Mouse (Mus musculus) heart, postnatal 14 days (tissue): ENCODE data around the gene Rps6kb2. TPM values are rescaled to one million over a fixed set of nuclear protein-coding genes. Genes with fewer than 3 reads are reported as not detected.

ENCODE experiments used
- DNase-seq, 2 experiments: peaks; one replicate each; pipeline ENCODE4 v3.0.0; 2021 to 2022
- intact Hi-C: fragments of 180-260 bp; cut with DNase I; formaldehyde crosslinking; loops from one replicate; pipeline ENCODE4 v1.15.1; 2025
- total RNA-seq, 2 experiments: library from RNA; stranded (reverse); gene quantifications; 2 replicates each; pipeline ENCODE4 v1.2.3; 2021

Gene Rps6kb2
- total RNA-seq, 2 experiments from 2014 or later = 21.6 to 23.6 TPM

DNA sequence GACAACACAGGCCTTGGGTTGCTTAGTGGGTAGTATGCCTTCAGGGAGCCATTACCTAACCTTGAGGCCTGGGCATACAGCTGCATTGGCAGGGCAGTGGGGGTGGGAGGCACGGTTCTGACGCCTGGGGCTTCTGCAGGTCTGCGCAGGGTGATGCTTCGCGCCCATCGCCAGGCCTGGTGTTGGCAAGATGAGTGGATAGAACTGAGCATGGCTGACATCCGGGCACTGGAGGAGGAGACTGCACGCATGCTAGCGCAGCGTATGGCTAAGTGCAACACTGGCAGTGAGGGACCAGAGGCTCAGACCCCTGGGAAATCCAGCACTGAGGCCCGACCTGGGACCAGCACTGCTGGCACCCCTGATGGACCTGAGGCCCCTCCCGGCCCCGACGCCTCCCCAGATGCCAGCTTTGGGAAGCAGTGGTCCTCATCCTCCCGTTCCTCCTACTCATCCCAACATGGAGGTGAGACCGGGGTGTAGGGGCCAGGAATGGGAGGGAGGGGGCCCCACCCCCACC is 58.4 kb downstream of the Rps6kb2 start:
- intact Hi-C loops = no loop called here
- DNase-seq = no peak

Other genes with a start within 250 kb of the Rps6kb2 start
- gene Aldh3b1, start 233.5 kb downstream of the Rps6kb2 start, total RNA-seq = 1 to 10 TPM; 2.6 to 3.2 TPM
- 10 to 100 TPM; 21.7 to 21.9 TPM for gene Unc93b1, start 228.2 kb downstream of the Rps6kb2 start, total RNA-seq
- under 1 TPM; 0.12 to 0.31 TPM for gene Aldh3b3, start 204.7 kb downstream of the Rps6kb2 start, total RNA-seq
- gene Aldh3b2, start 191.0 kb downstream of the Rps6kb2 start, total RNA-seq = under 1 TPM; 0.57 to 0.59 TPM
- 10 to 100 TPM; 11.7 to 15.2 TPM for gene Acy3, start 176.8 kb downstream of the Rps6kb2 start, total RNA-seq
- gene Tbx10, start 170.6 kb downstream of the Rps6kb2 start, total RNA-seq = not detected
- gene Nudt8, start 162.8 kb downstream of the Rps6kb2 start, total RNA-seq = 10 to 100 TPM; 66.8 to 69.4 TPM
- gene Gm49405, start 162.7 kb downstream of the Rps6kb2 start, total RNA-seq = 1 to 10 TPM; 2.0 to 2.6 TPM
- gene Doc2g, start 160.0 kb downstream of the Rps6kb2 start, total RNA-seq = 10 to 100 TPM; 73.8 to 83.6 TPM
- 1,000 to 10,000 TPM; 1,061 to 1,067 TPM for gene Ndufv1, start 150.5 kb downstream of the Rps6kb2 start, total RNA-seq
- 100 to 1,000 TPM; 257 to 271 TPM for gene Gstp1, start 125.4 kb downstream of the Rps6kb2 start, total RNA-seq
- gene Gstp2, start 117.3 kb downstream of the Rps6kb2 start, total RNA-seq = 10 to 100 TPM; 80.8 to 90.7 TPM
- gene Gstp3, start 103.8 kb downstream of the Rps6kb2 start, total RNA-seq = not detected
- not detected for gene Cabp2, start 81.8 kb downstream of the Rps6kb2 start, total RNA-seq
- gene Cdk2ap2, start 66.2 kb downstream of the Rps6kb2 start, total RNA-seq = 10 to 100 TPM; 24.2 to 27.5 TPM
- gene Pitpnm1, start 63.4 kb downstream of the Rps6kb2 start, total RNA-seq = 10 to 100 TPM; 25.0 to 26.4 TPM
- gene Aip, start 37.5 kb downstream of the Rps6kb2 start, total RNA-seq = 10 to 100 TPM; 47.0 to 60.6 TPM
- gene Gpr152, start 23.6 kb downstream of the Rps6kb2 start, total RNA-seq = not detected
- not detected for gene Cabp4, start 19.3 kb downstream of the Rps6kb2 start, total RNA-seq
- gene Coro1b, start 14.7 kb downstream of the Rps6kb2 start, total RNA-seq = 10 to 100 TPM; 61.9 to 70.9 TPM
- gene Ptprcap, start 9.8 kb downstream of the Rps6kb2 start, total RNA-seq = 1 to 10 TPM; 3.2 to 6.7 TPM
- gene Carns1, start 12.1 kb upstream of the Rps6kb2 start, total RNA-seq = 10 to 100 TPM; 36.1 to 43.3 TPM
- 1 to 10 TPM; 4.0 to 7.5 TPM for gene Tbc1d10c, start 27.9 kb upstream of the Rps6kb2 start, total RNA-seq
- 100 to 1,000 TPM; 368 to 404 TPM for gene Ppp1ca, start 28.7 kb upstream of the Rps6kb2 start, total RNA-seq
- 1 to 10 TPM; 4.7 to 5.0 TPM for gene Rad9a, start 38.3 kb upstream of the Rps6kb2 start, total RNA-seq
- 1 to 10 TPM; 1.6 to 2.0 TPM for gene Clcf1, start 50.9 kb upstream of the Rps6kb2 start, total RNA-seq
- not detected for gene AC109138.7, start 51.0 kb upstream of the Rps6kb2 start, total RNA-seq
- gene Pold4, start 68.5 kb upstream of the Rps6kb2 start, total RNA-seq = 10 to 100 TPM in 1 of 2 experiments, 1 to 10 TPM in 1; 9.5 to 10.8 TPM
- gene Ssh3, start 105.8 kb upstream of the Rps6kb2 start, total RNA-seq = 1 to 10 TPM; 7.2 to 9.9 TPM
- 1 to 10 TPM; 1.0 to 1.4 TPM for gene Ankrd13d, start 119.8 kb upstream of the Rps6kb2 start, total RNA-seq
- 10 to 100 TPM; 54.1 to 59.4 TPM for gene Grk2, start 142.9 kb upstream of the Rps6kb2 start, total RNA-seq
- gene Kdm2a, start 234.9 kb upstream of the Rps6kb2 start, total RNA-seq = 10 to 100 TPM; 47.6 to 49.5 TPM